Mouse (Mus musculus): ENCODE data around the gene Papola.
"Not testable (repeated sequence)": the region's sequence is repeated elsewhere in the genome, so short reads cannot be mapped to it uniquely, and the experiment has no call there.

Papola gene

DNA sequence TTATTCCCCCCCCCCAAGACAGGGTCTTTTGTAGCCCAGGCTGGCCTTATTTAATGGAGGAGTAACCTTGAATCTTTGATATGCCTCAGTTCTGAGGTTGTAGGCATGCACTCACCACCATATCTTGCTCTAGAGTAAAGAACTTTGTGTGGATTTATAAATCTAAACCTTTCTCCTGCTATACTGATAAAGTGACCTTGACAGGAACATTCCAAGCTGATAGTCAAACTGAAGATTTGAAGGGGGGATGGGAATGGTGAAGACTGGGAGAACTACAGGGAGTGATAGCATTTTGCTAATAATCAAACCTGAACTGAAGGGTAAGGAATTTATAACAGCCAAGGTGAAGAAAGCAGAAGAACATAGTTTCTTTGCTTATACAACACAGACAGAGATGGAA, 13.5 kb downstream of the Papola start:
- in situ Hi-C loops (cut with MboI, MseI) = no loop called here

DNA sequence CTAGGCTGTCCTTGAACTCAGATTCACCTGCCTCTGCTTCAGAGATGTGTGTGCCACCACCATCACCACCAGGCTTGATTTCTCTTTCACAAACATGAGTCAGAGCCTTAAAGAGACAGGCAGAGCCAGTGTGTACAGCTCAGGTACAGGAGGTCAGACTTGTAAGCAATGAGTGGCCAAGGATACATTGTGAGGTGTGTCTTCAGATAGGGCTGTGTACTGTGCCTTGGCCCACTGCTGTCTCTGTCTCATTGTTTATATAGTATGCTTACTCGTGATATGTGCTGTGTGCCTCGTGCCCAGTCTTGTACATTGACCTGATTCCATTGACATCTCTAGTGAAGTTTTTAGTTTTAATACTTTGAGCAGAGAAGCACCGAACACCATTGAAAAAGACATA, 21.3 kb downstream of the Papola start:
- in situ Hi-C loops (cut with MboI, MseI) = no loop called here

DNA sequence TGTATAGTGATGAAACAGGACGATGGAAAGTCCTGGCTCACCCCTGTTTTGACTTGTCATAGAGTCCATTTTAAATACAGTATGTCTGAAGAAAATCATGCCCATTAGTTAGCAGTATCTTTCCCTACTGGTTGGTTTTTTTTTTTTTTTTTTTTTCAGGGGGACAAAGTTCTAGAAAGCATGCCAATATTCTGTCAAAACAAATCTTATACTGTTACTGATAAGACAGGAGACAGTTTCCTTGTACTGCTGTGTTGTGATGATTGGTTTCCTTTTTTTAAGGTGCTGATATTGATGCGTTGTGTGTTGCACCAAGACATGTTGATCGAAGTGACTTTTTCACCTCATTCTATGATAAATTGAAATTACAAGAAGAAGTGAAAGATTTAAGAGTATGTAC, 21.7 kb downstream of the Papola start:
- in situ Hi-C loops (cut with MboI, MseI) = no loop called here

DNA sequence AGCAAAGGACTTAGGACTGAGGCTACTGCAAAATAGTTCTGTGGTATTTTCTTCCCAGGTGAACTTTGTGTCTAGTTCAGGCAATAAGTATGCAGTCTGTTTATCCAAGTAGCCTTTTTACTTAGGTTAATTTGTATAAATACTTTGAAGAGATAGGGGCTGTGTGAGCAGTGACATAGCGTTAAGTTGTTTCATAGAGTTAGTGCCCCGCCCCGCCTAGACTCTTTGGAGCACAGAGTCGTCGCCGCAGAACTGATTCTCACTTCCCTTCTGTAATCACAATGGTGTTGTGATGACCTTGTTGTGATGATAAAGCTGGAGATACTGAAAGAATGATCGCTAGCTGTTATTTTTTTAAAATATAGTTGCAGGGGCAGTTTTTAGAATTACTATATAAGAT, 22.9 kb downstream of the Papola start:
- in situ Hi-C loops (cut with MboI, MseI) = no loop called here

DNA sequence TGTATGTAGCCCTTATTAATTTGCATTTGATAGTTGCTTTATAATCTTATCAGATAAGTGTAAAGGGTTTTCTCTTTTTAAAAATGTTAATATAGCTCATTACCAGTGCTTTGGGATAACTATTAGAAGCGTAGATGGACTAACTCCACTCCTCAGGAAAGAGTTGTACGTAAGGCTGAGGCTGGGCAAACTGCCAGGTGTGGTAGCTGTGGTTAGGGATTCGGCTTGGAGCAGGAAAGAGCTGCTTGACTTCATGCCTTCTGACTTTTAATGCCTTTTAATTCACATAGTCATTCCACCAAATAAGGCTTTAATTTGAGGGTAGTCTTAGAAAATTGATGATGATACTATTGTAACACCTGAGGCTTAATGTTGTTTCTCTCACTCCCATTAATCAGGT, 24.5 kb downstream of the Papola start:
- in situ Hi-C loops (cut with MboI, MseI) = no loop called here

DNA sequence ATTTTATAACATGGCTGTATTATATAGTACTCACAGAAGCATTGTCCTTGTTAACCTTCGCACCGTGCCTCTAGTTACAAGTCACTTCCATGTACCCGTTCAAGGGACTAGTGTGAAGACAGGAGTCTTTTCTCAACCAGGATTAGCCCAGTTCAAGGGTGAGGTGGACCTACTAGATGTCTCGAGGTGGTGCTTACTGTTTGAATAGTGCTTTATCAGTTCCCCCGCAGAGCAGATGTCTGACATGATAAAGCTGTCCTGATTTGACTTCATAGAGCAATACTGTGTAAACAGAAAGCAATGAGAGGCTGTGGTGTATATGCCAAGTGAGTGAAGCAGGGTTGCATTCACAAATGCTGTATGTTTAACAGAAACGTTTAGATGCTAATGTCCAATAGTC, 26.1 kb downstream of the Papola start:
- in situ Hi-C loops (cut with MboI, MseI) = loop anchor here (10.0 kb wide), 1 partner anchor 156 kb away; no protein-coding TSS in a partner anchor

DNA sequence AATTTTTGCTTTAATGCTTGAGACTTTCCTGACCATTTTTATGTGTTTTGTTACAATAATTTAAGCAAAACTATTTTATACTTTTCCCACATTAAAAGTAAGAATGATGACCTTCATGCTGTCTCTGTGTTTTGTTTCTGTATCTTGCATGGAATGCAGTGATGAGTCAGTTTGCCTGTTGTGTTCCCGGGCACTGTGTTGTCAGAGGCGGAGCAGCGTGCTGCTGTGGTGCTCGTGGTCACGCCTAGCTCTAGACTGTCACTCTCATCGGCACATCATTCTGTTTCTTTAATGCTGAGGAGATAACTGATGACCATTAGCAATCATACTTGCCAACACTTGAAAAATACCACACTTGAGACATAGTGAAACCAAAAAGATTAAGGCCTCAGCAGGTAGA, 29.5 kb downstream of the Papola start:
- in situ Hi-C loops (cut with MboI, MseI) = loop anchor here (10.0 kb wide), 1 partner anchor 159 kb away; no protein-coding TSS in a partner anchor

DNA sequence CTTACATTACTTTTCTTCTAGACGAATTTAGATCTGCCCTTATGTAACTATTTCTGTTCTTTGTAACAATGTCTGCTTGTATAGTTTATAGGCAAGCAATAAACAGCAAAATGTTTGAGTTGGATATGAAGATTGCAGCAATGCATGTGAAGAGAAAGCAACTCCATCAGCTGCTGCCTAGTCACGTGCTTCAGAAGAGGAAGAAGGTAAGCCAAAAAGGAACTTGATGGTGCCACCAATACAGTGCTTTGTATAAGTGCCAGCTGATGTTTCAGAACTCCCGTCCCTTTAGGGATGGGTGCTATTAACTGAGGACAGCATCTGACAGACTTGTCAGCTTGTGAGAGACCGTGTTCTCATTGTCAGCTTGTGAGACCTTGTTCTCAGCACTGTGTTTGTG, 39.0 kb downstream of the Papola start:
- in situ Hi-C loops (cut with MboI, MseI) = no loop called here

DNA sequence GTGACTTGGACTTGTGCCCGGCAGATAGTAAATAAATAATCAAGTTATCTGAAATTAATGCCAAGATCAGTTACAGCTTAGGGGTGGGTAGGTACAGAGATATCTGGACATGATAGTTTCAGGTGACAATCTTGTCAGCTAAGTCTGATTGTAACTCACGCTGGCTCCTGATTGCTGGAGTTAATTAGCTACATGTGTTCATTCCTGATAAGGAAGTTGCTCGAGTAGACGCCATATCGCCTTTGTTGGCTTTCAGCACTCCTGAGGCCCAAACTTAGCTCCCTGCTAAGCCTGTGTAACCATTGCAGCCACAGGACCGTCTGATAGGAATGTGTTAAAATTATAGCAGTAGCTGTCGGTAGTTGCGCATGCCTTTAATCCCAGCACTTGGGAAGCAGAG, 40.2 kb downstream of the Papola start:
- in situ Hi-C loops (cut with MboI, MseI) = no loop called here

DNA sequence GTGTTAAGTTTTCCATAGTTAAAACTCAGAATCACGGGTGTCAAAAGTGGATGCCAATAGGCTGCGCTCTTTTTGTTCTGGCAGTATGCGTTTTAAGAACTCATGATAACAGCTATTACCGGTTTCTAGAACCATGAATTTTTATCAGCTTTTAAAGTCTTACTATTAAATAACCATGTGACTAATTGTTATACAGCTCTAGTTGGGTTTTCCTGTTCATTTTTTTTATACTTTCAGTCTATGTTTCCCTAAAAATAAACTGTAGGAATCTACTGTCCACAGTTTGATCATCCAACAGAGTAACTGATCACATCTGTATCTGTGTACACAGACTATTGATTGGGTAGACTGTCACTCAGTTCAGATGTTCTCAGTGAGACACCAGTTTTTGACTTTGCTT, 40.8 kb downstream of the Papola start:
- in situ Hi-C loops (cut with MboI, MseI) = no loop called here

DNA sequence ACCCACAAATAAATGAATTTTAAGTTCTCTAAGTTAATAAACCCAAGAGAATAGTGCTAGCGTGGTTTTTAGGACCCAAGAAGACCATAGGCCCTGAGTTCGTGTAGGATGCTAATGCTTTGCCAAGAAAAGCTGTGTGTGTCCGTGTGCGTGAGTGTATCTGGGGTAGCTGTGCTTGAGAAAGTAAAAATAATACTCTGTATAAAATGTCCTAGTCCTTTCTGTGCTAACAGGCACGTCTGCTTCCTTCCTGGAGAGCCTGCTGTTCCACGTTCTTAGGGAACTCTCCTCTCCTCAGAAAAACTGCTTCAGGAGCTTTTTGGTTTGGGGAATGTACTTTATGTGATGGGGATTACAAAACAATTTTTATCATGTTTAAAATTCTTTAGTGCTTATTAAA, 48.0 kb downstream of the Papola start:
- in situ Hi-C loops (cut with MboI, MseI) = no loop called here

DNA sequence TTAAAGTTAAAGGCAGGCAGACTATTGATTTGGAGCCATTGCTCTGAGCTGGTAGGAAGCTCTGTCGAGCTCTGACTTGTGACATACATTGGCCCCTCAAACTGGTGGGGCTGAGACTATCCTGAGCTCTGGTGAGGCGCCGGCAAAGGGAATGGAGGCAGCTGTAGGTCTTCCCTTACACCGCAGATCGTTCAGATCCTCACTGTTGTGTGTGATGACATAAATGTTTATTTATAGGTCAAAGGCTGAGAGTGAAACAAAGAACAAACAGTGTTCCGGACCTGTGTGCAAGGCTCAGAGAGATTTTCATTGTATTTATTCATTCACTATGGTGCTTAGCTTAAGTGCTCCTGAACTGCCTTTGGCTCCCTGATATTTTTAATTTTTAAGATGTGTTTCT, 50.4 kb downstream of the Papola start:
- in situ Hi-C loops (cut with MboI, MseI) = no loop called here

DNA sequence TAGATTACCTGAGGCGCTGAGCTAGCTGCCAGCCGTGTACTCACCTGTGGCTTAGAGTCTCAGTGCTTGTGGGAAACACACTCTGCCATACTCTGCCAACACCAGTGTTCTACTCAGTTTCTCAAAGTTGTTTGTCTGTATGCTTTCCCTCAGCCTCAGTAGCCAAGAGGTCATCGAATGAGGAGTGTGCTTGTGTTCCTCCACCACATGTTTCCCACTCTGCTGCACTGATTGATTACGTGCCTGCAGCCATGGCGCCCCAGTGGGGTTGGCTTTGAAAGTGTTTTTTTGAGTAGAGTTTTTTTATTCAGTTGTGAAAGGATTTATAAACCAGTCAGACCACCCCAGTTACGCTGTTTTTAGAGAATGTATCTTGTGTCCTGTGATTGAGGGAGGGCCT, 51.1 kb downstream of the Papola start:
- in situ Hi-C loops (cut with MboI, MseI) = no loop called here

DNA sequence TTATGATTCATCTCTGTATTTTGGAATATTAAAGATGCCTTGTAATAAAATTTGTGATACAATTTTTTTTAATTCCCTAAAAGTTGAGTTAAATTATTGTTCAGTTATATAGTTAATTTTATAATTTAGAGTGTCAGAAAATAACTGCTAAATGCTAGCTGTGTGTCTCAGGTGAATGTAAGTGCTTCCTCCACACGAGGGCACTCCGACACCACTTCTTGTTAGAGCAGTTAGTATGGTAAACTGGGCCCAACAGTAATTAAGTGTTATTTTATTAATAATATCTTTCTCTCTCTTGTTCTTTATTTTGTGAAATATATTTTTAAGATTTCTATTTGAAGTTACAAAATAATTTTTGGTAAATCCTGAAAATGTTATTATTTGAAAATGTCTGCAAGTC, 51.7 kb downstream of the Papola start:
- in situ Hi-C loops (cut with MboI, MseI) = no loop called here

DNA sequence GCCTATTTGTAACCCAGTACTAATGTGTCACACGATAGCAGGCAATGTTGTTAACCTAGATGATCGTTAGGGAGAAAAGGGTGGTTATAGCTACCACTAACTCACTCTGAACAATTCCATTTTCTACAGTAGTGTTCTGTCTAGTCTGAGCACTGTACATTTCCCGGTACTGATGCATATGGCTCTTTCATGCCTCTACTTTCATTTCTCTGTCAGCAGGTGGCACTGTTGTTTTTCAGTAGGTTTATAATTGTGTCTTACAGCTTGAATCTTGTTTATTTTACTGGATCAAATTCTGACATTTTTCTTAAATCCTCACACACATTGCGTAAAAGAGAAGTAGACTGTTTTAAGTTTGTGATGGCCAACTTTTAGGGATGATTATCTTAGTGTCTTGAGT, 54.6 kb downstream of the Papola start:
- in situ Hi-C loops (cut with MboI, MseI) = no loop called here

DNA sequence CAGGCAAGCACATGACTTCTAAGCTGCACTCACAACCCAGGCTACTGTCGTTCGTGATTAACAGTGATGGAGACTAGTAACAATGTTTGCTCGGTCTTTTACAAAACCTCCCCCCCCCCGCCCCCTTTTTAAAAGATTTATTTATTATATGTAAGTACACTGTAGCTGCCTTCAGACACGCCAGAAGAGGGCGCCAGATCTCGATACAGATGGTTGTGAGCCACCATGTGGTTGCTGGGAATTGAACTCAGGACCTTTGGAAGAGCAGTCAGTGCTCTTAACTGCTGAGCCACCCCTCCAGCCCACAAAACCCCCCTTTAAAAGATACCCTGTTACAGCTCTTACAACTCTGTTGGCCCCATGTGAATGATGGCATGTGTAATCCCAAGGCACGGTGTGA, 56.1 kb downstream of the Papola start:
- in situ Hi-C loops (cut with MboI, MseI) = not testable (repeated sequence)

DNA sequence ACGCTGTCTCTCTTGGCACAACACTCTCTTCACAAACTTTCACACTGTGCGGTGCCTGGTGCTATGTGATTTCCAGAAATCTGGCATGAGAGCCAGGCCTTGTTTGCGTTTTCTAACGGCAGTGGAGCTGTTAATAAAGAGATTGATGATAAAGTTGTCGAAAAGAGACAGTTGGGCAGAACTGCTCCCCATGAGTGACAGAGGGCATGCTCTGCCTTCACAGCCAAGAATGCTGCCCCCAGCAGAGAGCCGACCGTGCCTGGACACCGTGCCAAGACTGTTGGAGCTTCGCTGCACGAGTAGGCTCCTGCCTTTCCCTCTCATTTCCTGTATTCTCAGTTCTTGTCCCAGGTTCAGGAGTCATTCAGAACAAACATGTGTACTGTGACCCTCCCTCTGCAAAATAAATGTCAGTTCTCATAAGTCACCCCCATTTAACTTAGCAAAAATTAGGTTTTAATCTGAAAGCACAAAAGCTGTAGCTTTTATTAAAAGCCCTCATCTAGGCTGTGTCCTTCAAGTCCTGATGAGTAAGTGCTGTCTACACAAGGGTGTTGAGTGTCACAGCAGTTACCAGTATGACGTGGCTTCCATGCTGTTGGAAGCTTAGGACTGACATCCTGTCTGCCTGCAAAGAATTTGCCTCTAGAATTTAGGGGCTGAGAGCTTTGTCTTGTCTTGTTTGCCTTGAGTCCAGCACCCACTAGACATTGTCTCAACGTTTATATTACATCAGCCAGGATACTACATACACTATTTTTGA, 58.9 kb downstream of the Papola start:
- in situ Hi-C loops (cut with MboI, MseI) = no loop called here

DNA sequence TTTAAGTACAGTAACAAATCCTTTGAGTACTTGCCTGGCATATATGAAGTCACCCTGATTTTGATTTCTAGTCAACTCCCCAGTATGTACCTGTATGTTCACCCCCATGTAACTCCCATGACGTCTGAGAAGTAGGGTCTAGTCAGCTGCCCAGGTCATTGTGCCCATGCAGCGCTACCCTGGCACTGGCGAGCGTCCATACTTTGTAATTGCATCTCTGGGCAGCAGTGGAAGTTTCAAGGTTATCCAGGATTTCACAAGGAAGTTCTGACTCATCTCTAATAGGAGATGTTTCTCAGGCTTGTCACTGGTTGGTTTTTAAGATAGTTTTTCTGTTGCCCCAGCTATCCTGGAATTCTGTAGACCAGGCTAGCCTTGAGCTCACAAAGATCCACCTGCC, 59.9 kb downstream of the Papola start:
- in situ Hi-C loops (cut with MboI, MseI) = no loop called here

DNA sequence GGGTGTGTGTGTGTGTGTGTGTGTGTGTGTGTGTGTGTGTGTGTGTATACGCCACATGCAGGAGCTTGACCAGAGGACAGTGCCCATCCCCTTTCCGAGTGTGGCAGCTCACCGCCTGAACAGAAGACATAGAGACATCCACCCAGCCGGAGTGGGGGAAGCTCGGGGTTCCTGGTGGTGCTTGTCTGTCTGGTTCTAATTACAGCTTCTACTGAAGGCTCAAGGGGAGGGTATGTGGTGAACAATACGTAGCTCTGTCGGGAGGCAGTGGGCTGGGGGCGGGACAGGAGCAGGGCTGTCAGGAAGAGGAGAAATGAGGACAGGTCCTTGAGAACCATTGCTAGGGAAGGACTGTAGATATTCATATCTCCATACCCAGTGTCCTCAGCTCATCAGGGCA, 64.6 kb downstream of the Papola start:
- in situ Hi-C loops (cut with MboI, MseI) = no loop called here

DNA sequence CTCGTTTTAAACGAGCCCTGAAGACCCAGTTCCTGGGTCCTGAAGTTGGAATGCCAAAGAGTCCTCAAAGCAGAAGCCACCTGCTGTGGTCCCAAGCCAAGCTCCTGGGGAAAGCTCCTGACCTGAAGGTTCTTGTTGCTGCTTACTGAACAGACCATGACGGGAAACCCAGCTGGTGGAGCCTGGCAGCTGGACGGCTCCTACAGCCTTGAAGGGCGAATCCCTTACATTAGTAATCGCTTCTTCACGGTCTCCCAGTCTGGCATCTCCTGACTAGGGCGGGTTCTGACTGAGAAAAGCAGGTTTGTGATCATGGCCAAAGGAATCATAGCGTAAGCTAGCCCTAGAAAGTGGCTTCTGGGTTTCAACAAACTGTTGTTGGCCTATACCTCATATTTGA, 66.2 kb downstream of the Papola start:
- in situ Hi-C loops (cut with MboI, MseI) = no loop called here

DNA sequence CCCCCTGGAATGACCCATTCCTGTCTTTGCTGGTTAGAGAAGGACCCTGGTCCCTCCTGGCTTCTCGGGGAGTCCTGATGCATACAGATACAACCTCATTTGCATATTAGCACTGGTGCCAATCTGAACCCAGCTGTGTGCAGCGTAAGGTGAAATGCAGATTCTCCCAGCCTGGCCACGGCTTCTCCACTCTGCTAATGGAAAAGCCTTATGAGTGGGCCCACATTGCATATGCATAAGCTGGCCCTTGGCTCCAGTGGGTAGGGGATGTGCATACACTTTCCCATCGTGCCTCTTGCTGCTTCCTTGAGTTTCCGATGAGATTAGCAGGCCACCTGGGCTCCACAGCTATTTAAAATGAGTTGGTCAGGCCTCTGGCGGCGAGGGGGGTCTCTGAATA, 68.3 kb downstream of the Papola start:
- in situ Hi-C loops (cut with MboI, MseI) = no loop called here

DNA sequence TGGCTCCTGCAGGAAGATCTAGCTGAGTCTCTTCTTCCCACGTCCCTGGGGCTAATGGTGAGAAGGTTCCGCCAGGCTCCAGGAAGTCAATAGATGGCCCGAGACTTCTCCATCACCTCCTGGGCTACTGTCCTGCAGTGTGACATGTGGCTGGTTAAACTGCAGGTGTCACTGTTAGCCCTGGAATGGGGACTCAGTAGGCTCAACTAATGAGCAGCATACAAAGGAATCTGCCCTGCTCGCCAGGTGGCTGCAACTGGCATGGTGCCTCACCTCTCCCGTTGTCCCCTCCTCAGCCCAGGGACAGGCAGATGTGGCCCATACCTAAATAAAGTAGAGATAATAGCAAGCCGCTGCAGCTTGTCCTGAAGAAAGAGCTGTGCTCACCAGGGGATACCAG, 70.1 kb downstream of the Papola start:
- in situ Hi-C loops (cut with MboI, MseI) = no loop called here

DNA sequence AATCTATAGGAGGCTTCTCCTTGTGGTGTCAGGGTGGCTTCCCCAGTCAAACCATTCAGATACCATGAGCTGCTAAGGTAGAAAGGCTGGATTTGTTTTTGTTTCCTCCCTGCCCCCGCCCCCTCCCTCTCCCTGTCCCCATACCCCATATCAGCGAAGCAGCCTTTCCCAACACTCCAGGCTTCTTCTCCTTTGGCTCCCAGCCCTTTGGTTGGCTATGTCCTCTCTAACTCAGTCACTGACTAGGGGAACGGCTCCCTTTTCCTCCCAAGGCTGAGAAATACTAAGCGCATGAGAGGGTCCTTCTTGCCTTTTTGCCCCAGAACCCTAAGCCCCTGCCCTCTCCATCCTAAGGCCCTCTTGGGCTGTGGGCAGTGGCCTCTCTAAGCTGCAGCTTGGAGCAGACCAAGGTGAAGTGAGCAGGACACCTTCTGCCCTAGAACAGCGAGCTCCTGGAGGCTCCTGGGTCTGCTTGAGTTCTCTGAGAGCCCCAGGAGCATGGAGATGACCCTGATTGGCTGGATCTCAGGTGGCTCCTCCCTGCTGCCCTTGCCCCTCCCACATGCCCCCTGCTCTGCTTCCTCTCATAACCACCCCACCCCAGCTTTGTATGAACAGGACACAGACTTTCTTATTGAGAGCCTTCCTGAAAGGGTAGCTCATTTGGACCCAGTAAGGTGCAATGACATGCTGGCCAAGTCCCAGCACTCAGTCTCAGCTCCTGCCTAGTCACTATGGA, 73.6 kb downstream of the Papola start:
- in situ Hi-C loops (cut with MboI, MseI) = no loop called here
